10 mouse cellular contexts compared by ENCODE assay signal in genomic region chr12:109411172-109412070, GRCm38 (mm10). TPM values are rescaled to one million over a fixed set of nuclear protein-coding genes. Genes with fewer than 3 reads are reported as not detected.
DNase-seq lines count a peak whose midpoint lies in the region; ATAC-seq and TF ChIP-seq lines count a peak whose summit lies in the region.
"Had no signal": no experiment of that assay in that cellular context is flagged by ENCODE, and none has a peak within 500 bp of the region (broad histone marks: within the 10 kb centered on the region; RNA-seq: fewer than 3 reads in every experiment).

No protein-coding gene starts in this region.

- ATAC-seq in kidney, postnatal 0 days (replicated peaks; ENCODE audit: low FRiP score, low read depth): peak; percentile 48; the same call in 1 of the 2 replicates
- peak; percentile 47; the same call in 1 of the 2 replicates for ATAC-seq in hindbrain, postnatal 0 days
- ATAC-seq in neural tube, embryonic 12.5 days (ENCODE audit: low FRiP score, low read depth): 0 out of 2 replicates have a peak, but pooled peaks have one; percentile 27
- ATAC-seq in CD4-positive, CD25-positive, alpha-beta regulatory T cell, adult 4 months: no peak

- H3K4me1 ChIP-seq in kidney, postnatal 0 days (replicated peaks; ENCODE audit: insufficient read depth, low read length): peaks cover 12% of the 10 kb centered on the region
- peaks cover 21% of the 10 kb centered on the region for H3K4me1 ChIP-seq in embryonic fibroblast, embryonic 13.5 days (ENCODE audit: control insufficient read depth, insufficient read depth, low read length)
- peaks cover 8% of the 10 kb centered on the region; the same call in 1 of the 2 replicates for H3K4me1 ChIP-seq in hindbrain, postnatal 0 days (ENCODE audit: insufficient read depth, low read length)
- H3K4me1 ChIP-seq in neural tube, embryonic 12.5 days: peaks cover 40% of the 10 kb centered on the region

- H3K4me2 ChIP-seq in kidney, postnatal 0 days (ENCODE audit: low read length): no peak overlapping the region
- no peak overlapping the region for H3K4me2 ChIP-seq in hindbrain, postnatal 0 days (ENCODE audit: low read depth, low read length)
- no peak overlapping the region for H3K4me2 ChIP-seq in neural tube, embryonic 12.5 days (replicated peaks)

- no peak for DNase-seq in kidney, postnatal 0 days (ENCODE audit: low spot score)
- DNase-seq in kidney, postnatal 4 days: no peak
- peak; percentile 46 for DNase-seq in hindbrain, postnatal 0 days (ENCODE audit: low spot score)
- DNase-seq in thymus, postnatal 4 days: no peak
- DNase-seq in ovary, postnatal 36 days (ENCODE audit: low spot score): no peak
- DNase-seq: layer of hippocampus, adult 9-11 months had no signal

- H3K36me3 ChIP-seq in kidney, postnatal 0 days (ENCODE audit: insufficient read depth, low read length): no peaks in the 10 kb centered on the region
- H3K36me3 ChIP-seq in hindbrain, postnatal 0 days (ENCODE audit: insufficient read depth, low read length): no peaks in the 10 kb centered on the region
- H3K36me3 ChIP-seq in neural tube, embryonic 12.5 days: no peaks in the 10 kb centered on the region

- TF ChIP-seq POLR2A in embryonic fibroblast, embryonic 13.5 days (IDR thresholded peaks at IDR 0.05; ENCODE audit: low read depth, low read length): no peak

- no peak overlapping the region for H3K4me3 ChIP-seq in kidney, postnatal 0 days (replicated peaks; ENCODE audit: low read depth, low read length)
- no peak overlapping the region for H3K4me3 ChIP-seq in embryonic fibroblast, embryonic 13.5 days (ENCODE audit: insufficient read depth, low read length)
- H3K4me3 ChIP-seq in hindbrain, postnatal 0 days (ENCODE audit: low read length): no peak overlapping the region
- H3K4me3 ChIP-seq in neural tube, embryonic 12.5 days: no peak overlapping the region

- H3K9me3 ChIP-seq in kidney, postnatal 0 days (replicated peaks; ENCODE audit: low read length): no peaks in the 10 kb centered on the region
- H3K9me3 ChIP-seq in hindbrain, postnatal 0 days (ENCODE audit: low read length): no peaks in the 10 kb centered on the region
- H3K9me3 ChIP-seq in neural tube, embryonic 12.5 days: no peaks in the 10 kb centered on the region

- no peak for TF ChIP-seq CTCF in kidney, postnatal 0 days (IDR thresholded peaks at IDR 0.05; ENCODE audit: low read depth)
- no peak for TF ChIP-seq CTCF in embryonic fibroblast, embryonic 13.5 days (IDR thresholded peaks at IDR 0.05; ENCODE audit: borderline replicate concordance, insufficient read depth, low read length)
- no peak for TF ChIP-seq CTCF in hindbrain, postnatal 0 days (IDR thresholded peaks at IDR 0.05; ENCODE audit: low read depth)

- peak overlapping the region; percentile 21; the same call in 1 of the 2 replicates for H3K27ac ChIP-seq in kidney, postnatal 0 days
- H3K27ac ChIP-seq in embryonic fibroblast, embryonic 13.5 days (ENCODE audit: insufficient read depth, low read length): peak overlapping the region; percentile 50; the same call in 1 of the 2 replicates
- no peak overlapping the region; the same call in 1 of the 2 replicates for H3K27ac ChIP-seq in hindbrain, postnatal 0 days
- no peak overlapping the region for H3K27ac ChIP-seq in neural tube, embryonic 12.5 days

- WGBS in kidney, postnatal 0 days: 56% methylated on average over 9 of the region's 9 CpGs
- 41% methylated on average over 9 of the region's 9 CpGs for WGBS in hindbrain, postnatal 0 days
- WGBS in neural tube, embryonic 12.5 days: 70% methylated on average over 9 of the region's 9 CpGs

- no peak overlapping the region for H3K9ac ChIP-seq in kidney, postnatal 0 days (ENCODE audit: low read depth, low read length)
- 0 out of 2 replicates have a peak overlapping the region, but pooled peaks have one; percentile 5 for H3K9ac ChIP-seq in hindbrain, postnatal 0 days (replicated peaks; ENCODE audit: low read length)
- H3K9ac ChIP-seq in neural tube, embryonic 12.5 days: no peak overlapping the region

- no peaks in the 10 kb centered on the region for H3K27me3 ChIP-seq in kidney, postnatal 0 days (ENCODE audit: insufficient read depth, low read length)
- no peaks in the 10 kb centered on the region for H3K27me3 ChIP-seq in hindbrain, postnatal 0 days (ENCODE audit: insufficient read depth, low read length)
- no peaks in the 10 kb centered on the region for H3K27me3 ChIP-seq in neural tube, embryonic 12.5 days (replicated peaks)

RNA-seq across cellular contexts. Expression of gene Dlk1, which starts 41.2 kb away (rescaled TPM):
- polyA plus RNA-seq in kidney, postnatal 0 days (2015; fragmentation: Nextera tagmentation; extraction: Ambion mirVana): 25.2 and 31.1 TPM in 2 replicates
- polyA plus RNA-seq in embryonic fibroblast, embryonic 13.5 days (2011; ENCODE audit: insufficient read length, low read depth, missing spikeins): 242 and 410 TPM in 2 replicates
- 28.8 and 47.7 TPM in 2 replicates for total RNA-seq in hindbrain, postnatal 0 days (2014; rRNA removed)
- polyA plus RNA-seq in hindbrain, postnatal 0 days (2015; fragmentation: Nextera tagmentation; extraction: Ambion mirVana): 33.0 and 34.6 TPM in 2 replicates
- 100 and 107 TPM in 2 replicates for polyA plus RNA-seq in neural tube, embryonic 12.5 days (2016; fragmentation: Nextera tagmentation; extraction: Ambion mirVana)
- not detected for polyA plus RNA-seq in CD4-positive, CD25-positive, alpha-beta regulatory T cell, adult 4 months (2017; shearing (Covaris generic))
- total RNA-seq: neutrophil, adult 5-6 weeks had no signal

Comparison
In these comparisons a context has a peak if more than half of its experiments do, and no peak if none do; other contexts are left out.
1. H3K27ac ChIP-seq: peak in kidney, postnatal 0 days (single experiment) and embryonic fibroblast, embryonic 13.5 days (single experiment); none in hindbrain, postnatal 0 days (single experiment) and neural tube, embryonic 12.5 days (single experiment).
2. RNA of gene Dlk1, which starts 41.2 kb away (polyA plus RNA-seq): 242 to 410 TPM in embryonic fibroblast, embryonic 13.5 days, 100 to 107 TPM in neural tube, embryonic 12.5 days, 33.0 to 34.6 TPM in hindbrain, postnatal 0 days and 25.2 to 31.1 TPM in kidney, postnatal 0 days; not detected in CD4-positive, CD25-positive, alpha-beta regulatory T cell, adult 4 months; every median in the first group is over 10 times any median in the second.